Mouse (Mus musculus): ENCODE measurements around the gene Taf3.

Gene Taf3

GRCm38 (mm10) chr2:9888913-9889650 lies 159.3 kb downstream of the Taf3 start, which contains the start of gene 9230102O04Rik:
Gene 9230102O04Rik, minus strand, starts transcription at chr2:9889540.
- no peak for DNase-seq

- no peak for DNase-seq
Measured at GRCm38 (mm10) chr2:9887636-9888035, 160.8 kb downstream of the Taf3 start.

GRCm38 (mm10) chr2:9886921-9887610 lies 161.3 kb downstream of the Taf3 start:
- no peak for DNase-seq

- no peak for DNase-seq
Measured at GRCm38 (mm10) chr2:9886031-9886430, 162.4 kb downstream of the Taf3 start.

- DNase-seq = no peak
Measured at GRCm38 (mm10) chr2:9885217-9885770, 163.1 kb downstream of the Taf3 start.

- DNase-seq = no peak
Measured at GRCm38 (mm10) chr2:9884533-9885216, 163.7 kb downstream of the Taf3 start.

GRCm38 (mm10) chr2:9883803-9884532 lies 164.4 kb downstream of the Taf3 start:
- DNase-seq = no peak

GRCm38 (mm10) chr2:9882926-9883802 lies 165.2 kb downstream of the Taf3 start:
- DNase-seq = no peak

- DNase-seq = no peak
Measured at GRCm38 (mm10) chr2:9882371-9882925, 165.9 kb downstream of the Taf3 start.

- DNase-seq = no peak
Measured at GRCm38 (mm10) chr2:9881611-9882023, 166.8 kb downstream of the Taf3 start.

- DNase-seq = no peak
Measured at GRCm38 (mm10) chr2:9881051-9881591, 167.3 kb downstream of the Taf3 start, which contains the start of gene 4930412O13Rik. Gene 4930412O13Rik, plus strand, starts transcription at chr2:9881252.

GRCm38 (mm10) chr2:9880271-9880670 lies 168.1 kb downstream of the Taf3 start:
- no peak for DNase-seq

- peak; percentile 20 to 39 for DNase-seq
Measured at GRCm38 (mm10) chr2:9879493-9879892, 168.9 kb downstream of the Taf3 start.

- DNase-seq = no peak
Measured at GRCm38 (mm10) chr2:9879092-9879491, 169.3 kb downstream of the Taf3 start.

GRCm38 (mm10) chr2:9878564-9879081 lies 169.8 kb downstream of the Taf3 start:
- no peak for DNase-seq

- DNase-seq = no peak
Measured at GRCm38 (mm10) chr2:9877966-9878563, 170.3 kb downstream of the Taf3 start.

- DNase-seq = no peak
Measured at GRCm38 (mm10) chr2:9877326-9877690, 171.1 kb downstream of the Taf3 start.

GRCm38 (mm10) chr2:9876621-9877325 lies 171.6 kb downstream of the Taf3 start:
- DNase-seq = no peak

GRCm38 (mm10) chr2:9875676-9876357 lies 172.6 kb downstream of the Taf3 start:
- no peak for DNase-seq
